Comparison of ENCODE assay signal across 12 mouse cellular contexts in genomic region chr11:120313906-120314685, GRCm38 (mm10). TPM values are rescaled to one million over a fixed set of nuclear protein-coding genes. Genes with fewer than 3 reads are reported as not detected.
DNase-seq lines count a peak whose midpoint lies in the region; ATAC-seq lines count a peak whose summit lies in the region.
"Had no signal": no experiment of that assay in that cellular context is flagged by ENCODE, and none has a peak within 500 bp of the region (broad histone marks: within the 10 kb centered on the region; RNA-seq: fewer than 3 reads in every experiment).

No protein-coding gene starts in this region.

- H3K36me3 ChIP-seq in lung, embryonic 15.5 days: no peaks in the 10 kb centered on the region
- H3K36me3 ChIP-seq in hindbrain, embryonic 15.5 days: no peaks in the 10 kb centered on the region
- no peaks in the 10 kb centered on the region for H3K36me3 ChIP-seq in neural tube, embryonic 11.5 days (ENCODE audit: control insufficient read depth, insufficient read depth, low read length)

- H3K9ac ChIP-seq in lung, embryonic 15.5 days: no peak overlapping the region
- H3K9ac ChIP-seq in hindbrain, embryonic 15.5 days: no peak overlapping the region
- H3K9ac ChIP-seq in neural tube, embryonic 11.5 days (ENCODE audit: low read length): peak overlapping the region; percentile 10; the same call in 1 of the 2 replicates

- peak overlapping the region; percentile 77 for H3K27ac ChIP-seq in lung, embryonic 15.5 days
- peak overlapping the region; percentile 97; the same call in 1 of the 2 replicates for H3K27ac ChIP-seq in hindbrain, embryonic 15.5 days (replicated peaks)
- H3K27ac ChIP-seq in neural tube, embryonic 11.5 days (ENCODE audit: low read depth, low read length): no peak overlapping the region

- peak; percentile 3 for DNase-seq in gastrocnemius, postnatal 10 days
- DNase-seq in gastrocnemius, postnatal 25 days: no peak
- DNase-seq in lung, postnatal 36 days: no peak
- peak; percentile 6 for DNase-seq in neural tube, embryonic 11.5 days (ENCODE audit: low spot score)
- DNase-seq in frontal cortex, adult 2 months (ENCODE audit: extremely low spot score in 1 of 2, low spot score in 1 of 2): no peak
- DNase-seq: adrenal gland, postnatal 10 days; kidney, adult 9 months; thymus, adult 18-20 months had no signal

- 46% methylated on average over 6 of the region's 6 CpGs for WGBS in lung, embryonic 15.5 days
- 59% methylated on average over 4 of the region's 6 CpGs for whole genome bisulfite sequencing in hindbrain, embryonic 15.5 days
- 49% methylated on average over 6 of the region's 6 CpGs for WGBS in neural tube, embryonic 11.5 days

- no peaks in the 10 kb centered on the region for H3K9me3 ChIP-seq in lung, embryonic 15.5 days
- no peaks in the 10 kb centered on the region for H3K9me3 ChIP-seq in hindbrain, embryonic 15.5 days
- no peaks in the 10 kb centered on the region for H3K9me3 ChIP-seq in neural tube, embryonic 11.5 days (ENCODE audit: control insufficient read depth, low read length)

- H3K27me3 ChIP-seq in lung, embryonic 15.5 days: no peaks in the 10 kb centered on the region
- H3K27me3 ChIP-seq in hindbrain, embryonic 15.5 days: no peaks in the 10 kb centered on the region
- no peaks in the 10 kb centered on the region for H3K27me3 ChIP-seq in neural tube, embryonic 11.5 days (ENCODE audit: control insufficient read depth, insufficient read depth, low read length)

- no peak overlapping the region for H3K4me2 ChIP-seq in lung, embryonic 15.5 days
- H3K4me2 ChIP-seq in hindbrain, embryonic 15.5 days: no peak overlapping the region
- H3K4me2 ChIP-seq in neural tube, embryonic 11.5 days (ENCODE audit: low read depth): no peak overlapping the region

- ATAC-seq in lung, embryonic 15.5 days (ENCODE audit: borderline replicate concordance, extremely low read depth, low FRiP score, low TSS enrichment): no peak
- ATAC-seq in hindbrain, embryonic 15.5 days (ENCODE audit: low FRiP score, low read depth): no peak
- no peak for ATAC-seq in neural tube, embryonic 11.5 days (ENCODE audit: insufficient read depth, low FRiP score, low TSS enrichment)
- no peak for ATAC-seq in inflammation-experienced regulatory T-cells, adult 6 months

- no peak overlapping the region for H3K4me3 ChIP-seq in lung, embryonic 15.5 days
- H3K4me3 ChIP-seq in hindbrain, embryonic 15.5 days: no peak overlapping the region
- no peak overlapping the region for H3K4me3 ChIP-seq in neural tube, embryonic 11.5 days (ENCODE audit: low read depth, low read length)

- peaks cover 50% of the 10 kb centered on the region for H3K4me1 ChIP-seq in lung, embryonic 15.5 days
- H3K4me1 ChIP-seq in hindbrain, embryonic 15.5 days (replicated peaks): peaks cover 41% of the 10 kb centered on the region
- H3K4me1 ChIP-seq in neural tube, embryonic 11.5 days (ENCODE audit: control insufficient read depth, insufficient read depth, low read length): peaks cover 27% of the 10 kb centered on the region

RNA-seq across cellular contexts. Expression of gene Actg1, which starts 34.2 kb away (rescaled TPM):
- 100 to 1,000 TPM; 439 to 618 TPM for total RNA-seq in gastrocnemius, postnatal 10 days (2021)
- total RNA-seq in gastrocnemius, postnatal 25 days (2021): 100 to 1,000 TPM; 236 to 249 TPM
- polyA plus RNA-seq in lung, embryonic 15.5 days (2015; fragmentation: Nextera tagmentation; extraction: Ambion mirVana): 2,618 and 2,638 TPM in 2 replicates
- 3,943 and 4,131 TPM in 2 replicates for polyA plus RNA-seq in hindbrain, embryonic 15.5 days (2015; fragmentation: Nextera tagmentation; extraction: Ambion mirVana)
- 3,675 and 3,804 TPM in 2 replicates for polyA plus RNA-seq in neural tube, embryonic 11.5 days (2014; fragmentation: Nextera tagmentation; extraction: Ambion mirVana)
- 1,138 and 1,210 TPM in 2 replicates for polyA plus RNA-seq in frontal cortex, adult 2 months (2012; rRNA removed)
- 1,000 to 10,000 TPM; 2,239 to 4,634 (median 2,897) TPM for polyA plus RNA-seq in inflammation-experienced regulatory T-cells, adult 6 months (2017; shearing (Covaris generic))

RNA-seq across cellular contexts. Expression of gene Fscn2, which starts 47.2 kb away (rescaled TPM):
- total RNA-seq in gastrocnemius, postnatal 10 days (2021): under 1 TPM; 0.50 to 0.61 TPM
- under 1 TPM; 0.29 to 0.31 TPM for total RNA-seq in gastrocnemius, postnatal 25 days (2021)
- 0.38 and 0.56 TPM in 2 replicates for polyA plus RNA-seq in lung, embryonic 15.5 days (2015; fragmentation: Nextera tagmentation; extraction: Ambion mirVana)
- 0.88 and 1.6 TPM in 2 replicates for polyA plus RNA-seq in hindbrain, embryonic 15.5 days (2015; fragmentation: Nextera tagmentation; extraction: Ambion mirVana)
- polyA plus RNA-seq in neural tube, embryonic 11.5 days (2014; fragmentation: Nextera tagmentation; extraction: Ambion mirVana): 0.42 and 0.81 TPM in 2 replicates
- polyA plus RNA-seq in frontal cortex, adult 2 months (2012; rRNA removed): 0.67 and 0.82 TPM in 2 replicates
- under 1 TPM in 1 of 3 experiments, not detected in 2; 0.98 TPM for polyA plus RNA-seq in inflammation-experienced regulatory T-cells, adult 6 months (2017; shearing (Covaris generic))
- total RNA-seq: megakaryocyte-erythroid progenitor cell, adult 5-6 weeks had no signal

Comparison
In these comparisons a context has a peak if more than half of its experiments do, and no peak if none do; other contexts are left out.
1. DNase-seq: peak in gastrocnemius, postnatal 10 days (single experiment) and neural tube, embryonic 11.5 days (single experiment); none in gastrocnemius, postnatal 25 days (single experiment), lung, postnatal 36 days (single experiment) and frontal cortex, adult 2 months (0 of 2).